Mouse (Mus musculus) E14TG2a.4 (cell line): ENCODE data around the gene Hc.

Experiments used
- H3K27me3 ChIP-seq: 2 replicates; pipeline ENCODE4 v1.6.1; 2014; ENCODE audit warnings: low read length, control low read depth; ENCODE audit not compliant: insufficient read depth
- H3K36me3 ChIP-seq: 2 replicates; pipeline ENCODE4 v1.6.1; 2014; ENCODE audit warnings: low read length, control low read depth; ENCODE audit not compliant: insufficient read depth
- H3K4me1 ChIP-seq: replicated peaks from 2 replicates; pipeline ENCODE4 v1.6.1; 2014; ENCODE audit warnings: low read depth, low read length, control low read depth
- H3K4me3 ChIP-seq: replicated peaks from 2 replicates; pipeline ENCODE4 v1.5.1; 2014; ENCODE audit warnings: mild to moderate bottlenecking, low read length
- H3K9me3 ChIP-seq: 2 replicates; pipeline ENCODE4 v1.6.1; 2014; ENCODE audit warnings: low read length, control low read depth
- CTCF ChIP-seq: conservative IDR thresholded peaks from 2 replicates; pipeline ENCODE4 v1.5.1; 2014; ENCODE audit warnings: low read length
- NANOG ChIP-seq: IDR thresholded peaks from 2 replicates; pipeline ENCODE4 v1.6.1; 2014; ENCODE audit warnings: borderline replicate concordance, low read length, mixed read lengths
- POU5F1 ChIP-seq: IDR thresholded peaks from 2 replicates; pipeline ENCODE4 v1.6.1; 2014; ENCODE audit warnings: low read length, borderline replicate concordance

The Hc gene

GRCm38 (mm10) chr2:34978226-34978625, 83.0 kb downstream of the Hc start:
- peaks cover 17% of the 10 kb centered on the region for H3K27me3 ChIP-seq
- TF ChIP-seq CTCF: no peak
- TF ChIP-seq NANOG: no peak
- TF ChIP-seq POU5F1: no peak
- H3K4me3 ChIP-seq: no peak overlapping the region
- no peaks in the 10 kb centered on the region for H3K36me3 ChIP-seq
- peaks cover 6% of the 10 kb centered on the region; the same call in 1 of the 2 replicates for H3K9me3 ChIP-seq
- H3K4me1 ChIP-seq: peaks cover 15% of the 10 kb centered on the region

GRCm38 (mm10) chr2:34976945-34977658, 84.1 kb downstream of the Hc start:
- Histone ChIP-seq H3K4me1 (peaks cover 15% of the 10 kb centered on the region), H3K9me3 (peaks cover 6% of the 10 kb centered on the region; the same call in 1 of the 2 replicates), H3K36me3 (no peaks in the 10 kb centered on the region), H3K27me3 (peaks cover 15% of the 10 kb centered on the region), H3K4me3 (no peak overlapping the region)
- TF ChIP-seq POU5F1: no peak
- no peak for TF ChIP-seq NANOG
- no peak for TF ChIP-seq CTCF

- TF ChIP-seq POU5F1 (no peak), CTCF (no peak), NANOG (no peak)
- Histone ChIP-seq H3K36me3 (no peaks in the 10 kb centered on the region), H3K9me3 (peaks cover 6% of the 10 kb centered on the region; the same call in 1 of the 2 replicates), H3K4me1 (peaks cover 14% of the 10 kb centered on the region), H3K27me3 (peaks cover 10% of the 10 kb centered on the region), H3K4me3 (no peak overlapping the region)
Measured at GRCm38 (mm10) chr2:34976447-34976846, 84.8 kb downstream of the Hc start.

GRCm38 (mm10) chr2:34973087-34973486, 88.2 kb downstream of the Hc start:
- no peak overlapping the region for H3K4me3 ChIP-seq
- peaks cover 14% of the 10 kb centered on the region for H3K4me1 ChIP-seq
- TF ChIP-seq POU5F1 (no peak), CTCF (no peak), NANOG (no peak)
- H3K9me3 ChIP-seq: peaks cover 6% of the 10 kb centered on the region; the same call in 1 of the 2 replicates
- H3K36me3 ChIP-seq: no peaks in the 10 kb centered on the region
- H3K27me3 ChIP-seq: peaks cover 9% of the 10 kb centered on the region

GRCm38 (mm10) chr2:34971080-34971888, 90.0 kb downstream of the Hc start:
- H3K36me3 ChIP-seq: no peaks in the 10 kb centered on the region
- no peak overlapping the region for H3K4me3 ChIP-seq
- peaks cover 4% of the 10 kb centered on the region; the same call in 1 of the 2 replicates for H3K27me3 ChIP-seq
- H3K4me1 ChIP-seq: peaks cover 15% of the 10 kb centered on the region
- TF ChIP-seq POU5F1 (no peak), CTCF (no peak), NANOG (no peak)
- peaks cover 6% of the 10 kb centered on the region; the same call in 1 of the 2 replicates for H3K9me3 ChIP-seq

GRCm38 (mm10) chr2:34970092-34970750, 91.0 kb downstream of the Hc start:
- Histone ChIP-seq H3K36me3 (no peaks in the 10 kb centered on the region), H3K4me1 (peaks cover 25% of the 10 kb centered on the region), H3K27me3 (peaks cover 4% of the 10 kb centered on the region; the same call in 1 of the 2 replicates), H3K4me3 (no peak overlapping the region), H3K9me3 (peaks cover 5% of the 10 kb centered on the region; the same call in 1 of the 2 replicates)
- TF ChIP-seq CTCF (peak; percentile 84), NANOG (no peak)

GRCm38 (mm10) chr2:34969166-34969565, 92.1 kb downstream of the Hc start:
- Histone ChIP-seq H3K36me3 (no peaks in the 10 kb centered on the region), H3K9me3 (no peaks in the 10 kb centered on the region), H3K4me3 (no peak overlapping the region), H3K4me1 (peaks cover 36% of the 10 kb centered on the region), H3K27me3 (peaks cover 4% of the 10 kb centered on the region; the same call in 1 of the 2 replicates)
- TF ChIP-seq POU5F1 (no peak), CTCF (no peak), NANOG (no peak)

GRCm38 (mm10) chr2:34966243-34966934, 94.8 kb downstream of the Hc start:
- no peaks in the 10 kb centered on the region for H3K9me3 ChIP-seq
- TF ChIP-seq POU5F1 (no peak), CTCF (no peak), NANOG (no peak)
- H3K27me3 ChIP-seq: peaks cover 13% of the 10 kb centered on the region; the same call in 1 of the 2 replicates
- no peaks in the 10 kb centered on the region for H3K36me3 ChIP-seq
- peaks cover 44% of the 10 kb centered on the region for H3K4me1 ChIP-seq
- H3K4me3 ChIP-seq: no peak overlapping the region
